Mouse (Mus musculus): ENCODE measurements around the gene Irf5. TPM values are rescaled to one million over a fixed set of nuclear protein-coding genes. Genes with fewer than 3 reads are reported as not detected.

Gene Irf5
- not detected in 2 replicates for polyA plus RNA-seq (2012; ENCODE audit: insufficient read depth, insufficient read length, low replicate concordance, missing spikeins)

DNA sequence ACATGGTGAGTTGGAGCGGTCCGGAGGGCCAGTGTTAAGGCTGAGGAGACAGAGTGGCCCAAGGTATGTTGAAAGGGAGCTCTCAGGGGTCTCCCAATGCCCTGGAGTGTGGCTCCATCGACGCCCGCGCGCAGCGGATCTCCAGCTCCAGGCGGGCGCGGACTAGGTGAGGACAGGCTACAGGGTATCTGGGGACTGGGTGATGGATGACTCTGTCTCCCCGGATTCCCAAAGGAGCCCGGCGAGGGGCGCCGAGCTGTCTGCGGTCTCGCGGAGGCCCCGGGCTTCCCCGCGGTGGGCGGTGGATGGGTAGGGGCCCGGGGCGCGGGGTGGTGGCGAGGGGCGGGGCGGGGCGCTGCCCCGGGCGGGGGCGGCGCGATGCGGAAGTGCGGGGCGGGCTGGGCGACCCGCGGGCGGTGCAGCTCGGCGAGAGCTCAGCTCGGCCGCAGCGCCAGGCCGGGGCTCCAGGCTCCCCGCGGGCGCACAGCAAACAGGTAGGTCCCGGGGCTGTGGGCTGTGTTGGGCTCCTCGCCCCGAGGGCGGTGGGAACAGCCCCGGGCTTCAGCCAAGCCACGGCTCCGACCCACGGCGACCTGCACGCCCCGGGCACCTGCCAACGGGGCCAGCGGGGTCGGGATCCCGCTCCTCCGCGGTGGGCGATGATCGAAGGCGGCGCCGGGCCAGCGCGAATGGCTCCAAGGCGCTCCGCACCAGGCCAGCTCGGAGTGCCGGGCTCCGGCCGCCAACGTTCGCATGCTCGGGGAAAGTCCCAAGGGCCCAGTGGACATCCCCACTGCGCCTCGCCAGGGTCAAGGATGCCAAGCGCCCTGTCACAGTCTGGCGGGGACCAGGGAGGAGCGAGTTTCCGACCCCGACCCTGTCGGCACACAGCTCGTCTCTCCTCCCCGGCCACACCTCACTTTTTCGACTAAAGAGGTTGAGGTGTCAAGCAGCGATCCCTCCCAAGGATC is at the start of gene Irf5:
TSS of gene Irf5 (plus strand) at position 345 of the 971 bp plus-strand sequence.
- peaks cover 23% of the 10 kb centered on the region for H3K4me1 ChIP-seq (ENCODE audit: control insufficient read depth, insufficient read depth, low read length)
- TF ChIP-seq POLR2A (IDR thresholded peaks at IDR 0.05; ENCODE audit: insufficient read depth, low read depth, low read length): no peak
- 1% methylated on average over 82 of the region's 96 CpGs for WGBS
- no peak within 1 kb of the TSS for H3K27ac ChIP-seq (ENCODE audit: insufficient read depth, low read depth, low read length)
- H3K4me3 ChIP-seq (ENCODE audit: insufficient read depth, low read depth, low read length): peak within 1 kb of the TSS; percentile 42

DNA sequence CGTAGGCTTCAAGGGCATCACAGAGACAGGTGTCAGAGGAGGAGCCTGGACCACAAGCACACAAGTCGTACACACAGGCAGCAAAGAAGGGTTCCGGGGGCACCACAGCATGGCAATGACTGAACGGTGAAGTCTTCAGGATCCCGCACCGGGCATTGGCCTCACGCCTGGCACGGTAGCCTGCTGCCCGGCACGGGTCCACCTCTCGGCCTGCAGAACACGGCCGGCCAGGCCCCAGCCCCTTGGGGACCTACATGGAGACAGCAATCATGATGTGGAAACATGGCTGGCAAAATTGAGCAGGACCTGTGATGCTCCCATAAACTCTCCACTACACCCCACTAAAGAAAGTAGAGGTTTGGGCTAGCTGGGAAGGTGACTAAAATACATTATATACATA is 43.7 kb upstream of the Irf5 start:
- 92% methylated on average over 13 of the region's 13 CpGs for WGBS
- TF ChIP-seq POLR2A (IDR thresholded peaks at IDR 0.05; ENCODE audit: insufficient read depth, low read depth, low read length): no peak
- no peak for TF ChIP-seq CTCF (IDR thresholded peaks at IDR 0.05; ENCODE audit: insufficient read depth, low read depth, low read length)
- no peak overlapping the region for H3K27ac ChIP-seq (ENCODE audit: insufficient read depth, low read depth, low read length)

DNA sequence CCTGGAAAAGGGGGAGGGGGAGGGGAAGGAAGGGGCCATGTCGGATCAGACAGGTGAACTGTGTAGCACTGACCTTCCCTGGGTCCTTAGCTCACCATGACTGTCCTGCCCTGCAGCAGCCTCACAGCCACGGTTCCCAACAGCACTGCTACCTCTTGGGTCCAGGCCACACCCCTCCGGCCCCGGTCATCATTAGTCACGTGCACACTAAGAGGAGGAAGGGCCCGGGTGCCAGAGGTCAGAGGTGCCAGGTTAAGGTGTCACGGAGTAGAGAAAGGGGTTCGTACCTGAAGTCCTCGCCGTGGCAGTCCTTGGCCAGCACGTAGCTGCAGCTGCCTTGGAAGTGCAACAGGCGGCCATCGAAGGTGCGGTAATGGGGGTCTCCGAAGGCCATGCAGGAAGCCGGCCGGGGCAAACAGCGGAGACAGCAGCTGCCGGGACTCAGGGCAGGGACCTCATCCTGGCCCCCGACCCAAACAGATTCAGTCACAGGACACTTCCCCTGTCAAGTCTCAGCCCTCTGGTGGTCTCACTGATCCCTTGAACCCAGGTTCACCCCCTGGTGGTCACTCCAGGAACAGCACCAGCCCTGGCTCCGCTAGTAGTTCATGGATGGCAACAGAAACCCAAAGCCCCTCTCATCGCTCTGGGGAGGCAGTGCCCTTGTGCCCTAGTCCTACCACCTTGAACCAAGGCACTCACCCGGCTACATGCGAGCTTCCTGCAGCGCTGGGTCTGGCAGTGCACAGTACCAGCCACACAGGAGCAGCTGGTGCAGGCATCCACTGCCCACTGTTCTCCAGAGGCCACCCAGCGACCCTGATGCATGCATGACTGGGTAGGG is 41.5 kb upstream of the Irf5 start:
- no peak for TF ChIP-seq POLR2A (IDR thresholded peaks at IDR 0.05; ENCODE audit: insufficient read depth, low read depth, low read length)
- TF ChIP-seq CTCF (IDR thresholded peaks at IDR 0.05; ENCODE audit: insufficient read depth, low read depth, low read length): peak; percentile 86
- Histone ChIP-seq H3K4me1 (ENCODE audit: control insufficient read depth, insufficient read depth, low read length) (peaks cover 18% of the 10 kb centered on the region), H3K4me3 (ENCODE audit: insufficient read depth, low read depth, low read length) (peak overlapping the region; percentile 22), H3K27ac (ENCODE audit: insufficient read depth, low read depth, low read length) (no peak overlapping the region)
- WGBS: 12% methylated on average over 26 of the region's 26 CpGs

More for the DNA sequence above, 43.7 kb upstream of the Irf5 start:
- Histone ChIP-seq H3K4me1 (ENCODE audit: control insufficient read depth, insufficient read depth, low read length) (peaks cover 12% of the 10 kb centered on the region; the same call in 1 of the 2 replicates), H3K4me3 (ENCODE audit: insufficient read depth, low read depth, low read length) (no peak overlapping the region)

DNA sequence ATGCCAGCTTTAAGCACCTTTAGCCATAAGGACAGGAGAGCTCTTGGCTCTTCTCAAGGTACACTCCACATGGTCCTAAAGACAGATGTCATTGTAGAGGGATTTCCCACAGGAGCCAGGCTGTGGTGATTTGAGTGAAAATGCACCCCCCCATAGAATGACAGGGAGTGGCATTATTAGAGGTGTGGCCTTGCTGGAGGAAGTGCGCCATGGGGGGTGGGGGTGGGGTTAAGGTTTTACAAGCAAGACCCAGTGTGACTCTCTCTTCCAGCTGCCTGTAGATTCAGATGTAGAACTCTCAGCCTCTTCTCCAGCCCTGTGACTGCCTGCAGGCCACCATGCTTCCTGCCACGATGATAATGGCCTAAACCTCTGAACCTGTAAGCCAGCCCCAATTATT is 40.5 kb upstream of the Irf5 start:
- Histone ChIP-seq H3K4me1 (ENCODE audit: control insufficient read depth, insufficient read depth, low read length) (peaks cover 18% of the 10 kb centered on the region), H3K27ac (ENCODE audit: insufficient read depth, low read depth, low read length) (no peak overlapping the region), H3K4me3 (ENCODE audit: insufficient read depth, low read depth, low read length) (no peak overlapping the region)
- TF ChIP-seq CTCF (IDR thresholded peaks at IDR 0.05; ENCODE audit: insufficient read depth, low read depth, low read length) (no peak), POLR2A (IDR thresholded peaks at IDR 0.05; ENCODE audit: insufficient read depth, low read depth, low read length) (no peak)
- WGBS: 74% methylated on average over 2 of the region's 2 CpGs

DNA sequence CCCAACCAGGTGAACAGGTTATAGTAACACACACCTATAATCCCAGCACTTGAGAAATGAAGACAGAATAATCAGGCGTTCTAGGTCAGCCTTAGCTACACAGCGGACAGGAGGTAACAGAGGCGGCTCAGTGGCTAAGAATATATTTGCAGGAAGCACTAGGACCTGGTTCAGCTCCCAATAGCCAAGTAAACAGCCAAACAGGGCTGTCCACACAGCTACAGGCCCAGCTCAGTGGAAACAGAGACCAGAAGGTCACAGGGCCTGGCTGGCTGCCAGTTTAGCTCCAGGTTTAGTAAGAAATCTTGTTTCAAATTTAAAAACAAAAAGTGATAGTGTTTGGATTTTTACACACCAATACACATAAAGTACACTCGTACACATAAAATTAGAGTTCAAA is 32.3 kb upstream of the Irf5 start:
- H3K27ac ChIP-seq (ENCODE audit: insufficient read depth, low read depth, low read length): no peak overlapping the region
- TF ChIP-seq POLR2A (IDR thresholded peaks at IDR 0.05; ENCODE audit: insufficient read depth, low read depth, low read length): no peak
- TF ChIP-seq CTCF (IDR thresholded peaks at IDR 0.05; ENCODE audit: insufficient read depth, low read depth, low read length): no peak
- no peak overlapping the region for H3K4me3 ChIP-seq (ENCODE audit: insufficient read depth, low read depth, low read length)
- peaks cover 13% of the 10 kb centered on the region for H3K4me1 ChIP-seq (ENCODE audit: control insufficient read depth, insufficient read depth, low read length)
- WGBS: 86% methylated on average over 4 of the region's 4 CpGs

DNA sequence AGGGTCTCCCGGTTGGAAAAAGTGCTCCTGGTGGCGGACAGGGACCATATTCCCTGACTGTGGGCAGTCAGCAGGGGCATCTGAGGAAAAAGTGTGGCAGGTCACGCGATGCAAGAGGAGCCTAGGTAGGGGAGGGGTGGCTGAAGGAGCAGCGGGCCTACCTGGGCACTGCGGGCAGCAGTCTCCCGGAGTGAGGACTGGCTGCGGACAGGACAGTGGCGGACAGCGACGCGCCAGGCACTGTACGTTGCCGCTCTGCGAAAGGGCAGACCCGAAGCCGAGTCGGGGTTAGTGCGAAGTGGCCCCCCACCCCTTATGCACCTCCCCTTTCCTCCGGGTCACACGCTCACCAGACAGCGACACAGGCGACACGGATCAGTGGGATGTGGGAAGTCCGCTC is 30.2 kb upstream of the Irf5 start:
- no peak overlapping the region for H3K4me3 ChIP-seq (ENCODE audit: insufficient read depth, low read depth, low read length)
- TF ChIP-seq POLR2A (IDR thresholded peaks at IDR 0.05; ENCODE audit: insufficient read depth, low read depth, low read length): no peak
- no peak for TF ChIP-seq CTCF (IDR thresholded peaks at IDR 0.05; ENCODE audit: insufficient read depth, low read depth, low read length)
- peaks cover 11% of the 10 kb centered on the region; the same call in 1 of the 2 replicates for H3K4me1 ChIP-seq (ENCODE audit: control insufficient read depth, insufficient read depth, low read length)
- no peak overlapping the region for H3K27ac ChIP-seq (ENCODE audit: insufficient read depth, low read depth, low read length)
- WGBS: 21% methylated on average over 25 of the region's 25 CpGs

DNA sequence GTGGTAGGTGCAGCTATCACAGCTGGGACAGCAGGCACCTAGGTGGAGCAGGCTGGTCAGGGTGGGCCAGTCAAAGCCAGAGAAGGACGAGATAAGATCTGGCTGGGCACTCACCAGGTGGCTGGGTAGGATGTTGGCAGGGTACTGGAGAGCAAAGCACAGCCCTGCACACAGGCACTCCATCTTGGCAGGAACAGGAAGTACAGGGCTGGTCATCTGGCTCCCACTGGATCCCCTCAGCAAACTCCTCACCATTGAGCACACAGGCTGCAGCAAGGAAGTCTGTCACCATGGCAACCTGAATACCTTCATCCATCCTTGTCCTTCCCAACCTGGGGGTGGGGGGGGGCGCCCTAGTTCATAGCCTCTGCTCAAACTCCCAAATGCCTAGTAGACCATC is 28.6 kb upstream of the Irf5 start:
- Histone ChIP-seq H3K4me1 (ENCODE audit: control insufficient read depth, insufficient read depth, low read length) (peaks cover 11% of the 10 kb centered on the region; the same call in 1 of the 2 replicates), H3K27ac (ENCODE audit: insufficient read depth, low read depth, low read length) (no peak overlapping the region), H3K4me3 (ENCODE audit: insufficient read depth, low read depth, low read length) (no peak overlapping the region)
- TF ChIP-seq POLR2A (IDR thresholded peaks at IDR 0.05; ENCODE audit: insufficient read depth, low read depth, low read length): no peak
- TF ChIP-seq CTCF (IDR thresholded peaks at IDR 0.05; ENCODE audit: insufficient read depth, low read depth, low read length): no peak
- 55% methylated on average over 2 of the region's 2 CpGs for WGBS

DNA sequence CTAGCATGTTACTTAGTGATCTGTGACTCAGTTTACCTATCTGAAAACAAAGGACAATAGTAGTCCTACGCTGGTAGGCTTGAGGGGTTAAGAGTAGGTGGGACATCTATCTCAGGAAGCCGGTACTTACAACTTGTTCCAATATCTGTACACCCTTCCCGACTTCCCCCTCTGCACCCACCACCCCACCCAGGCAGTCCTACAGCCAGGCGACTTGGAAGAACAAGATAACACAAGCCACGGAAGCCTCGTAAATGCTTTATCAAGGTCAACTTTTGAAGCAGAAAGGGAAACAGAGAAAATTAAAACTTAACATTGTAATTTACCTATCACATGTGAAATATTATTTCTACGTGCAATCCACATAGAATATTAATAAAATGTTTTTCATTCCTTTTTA is 26.2 kb upstream of the Irf5 start:
- TF ChIP-seq POLR2A (IDR thresholded peaks at IDR 0.05; ENCODE audit: insufficient read depth, low read depth, low read length) (no peak), CTCF (IDR thresholded peaks at IDR 0.05; ENCODE audit: insufficient read depth, low read depth, low read length) (no peak)
- peaks cover 11% of the 10 kb centered on the region; the same call in 1 of the 2 replicates for H3K4me1 ChIP-seq (ENCODE audit: control insufficient read depth, insufficient read depth, low read length)
- H3K4me3 ChIP-seq (ENCODE audit: insufficient read depth, low read depth, low read length): no peak overlapping the region
- H3K27ac ChIP-seq (ENCODE audit: insufficient read depth, low read depth, low read length): no peak overlapping the region
- 97% methylated on average over 7 of the region's 7 CpGs for WGBS

Measured in olfactory bulb, adult 2 months (tissue).